Mouse (Mus musculus) limb, embryonic 10.5 days (tissue): Measurements from ENCODE around the gene Tnfsf12. TPM values are rescaled to one million over a fixed set of nuclear protein-coding genes. Genes with fewer than 3 reads are reported as not detected.

Experiments
- DNase-seq: peaks from one replicate; pipeline ENCODE4 v3.0.0-alpha.2; 2017; ENCODE audit warnings: low spot score
- H3K27ac ChIP-seq: fragments of 300-500 bp; sonication (generic); 2 replicates; pipeline ENCODE4 v1.5.1; 2016; ENCODE audit warnings: mild to moderate bottlenecking
- H3K27me3 ChIP-seq: fragments of 300-500 bp; sonication (generic); 2 replicates; pipeline ENCODE4 v1.6.1; 2016; ENCODE audit warnings: low read depth, mild to moderate bottlenecking; ENCODE audit not compliant: poor library complexity, severe bottlenecking
- H3K36me3 ChIP-seq: fragments of 300-500 bp; sonication (generic); 2 replicates; pipeline ENCODE4 v1.6.1; 2016; ENCODE audit warnings: mild to moderate bottlenecking, moderate library complexity
- H3K4me1 ChIP-seq: fragments of 300-500 bp; sonication (generic); 2 replicates; pipeline ENCODE4 v1.6.1; 2016
- H3K4me3 ChIP-seq: fragments of 300-500 bp; sonication (generic); 2 replicates; pipeline ENCODE4 v1.5.1; 2016; ENCODE audit warnings: mild to moderate bottlenecking, moderate library complexity
- H3K9me3 ChIP-seq: fragments of 300-500 bp; sonication (generic); replicated peaks from 2 replicates; pipeline ENCODE4 v1.6.1; 2016; ENCODE audit warnings: mild to moderate bottlenecking
- WGBS: fragments of 180-500 bp; shearing (Covaris S2); methylation state at CpG from one replicate; pipeline ENCODE4 v1.1.7; 2016; 5-methylcytosine and 5-hydroxymethylcytosine counted together
- polyA plus RNA-seq: library from polyadenylated mRNA; unstranded; fragments of >200 nt; fragmentation: Nextera tagmentation; extraction: Ambion mirVana; gene quantifications from 2 replicates; pipeline ENCODE4 v1.2.1, GENCODE M21; 2016

Gene Tnfsf12
- polyA plus RNA-seq, 1 experiment from 2014 or later, result 4.2 TPM

DNA sequence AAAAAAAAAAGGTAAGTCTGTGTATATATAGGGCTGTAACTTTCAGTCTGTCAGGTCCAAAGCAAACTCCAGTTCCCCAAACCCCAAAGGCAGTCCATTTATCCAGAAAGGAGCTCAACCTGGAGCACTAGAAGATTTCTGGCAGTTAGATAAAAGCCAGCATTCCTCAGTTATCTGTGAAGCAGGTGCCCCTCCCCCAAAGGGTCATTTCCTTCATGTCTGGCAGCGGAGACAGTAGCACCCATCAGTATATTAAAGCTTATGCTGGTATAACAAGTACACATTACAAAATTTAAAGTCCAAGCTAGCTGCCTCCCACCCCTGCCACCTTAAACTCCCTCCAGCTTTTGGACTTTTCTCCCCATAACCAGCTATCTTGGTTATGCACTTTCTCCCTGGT lies 3.9 kb upstream of the Tnfsf12 start:
- H3K4me3 ChIP-seq, result no peak overlapping the region
- H3K27ac ChIP-seq, result no peak overlapping the region

DNA sequence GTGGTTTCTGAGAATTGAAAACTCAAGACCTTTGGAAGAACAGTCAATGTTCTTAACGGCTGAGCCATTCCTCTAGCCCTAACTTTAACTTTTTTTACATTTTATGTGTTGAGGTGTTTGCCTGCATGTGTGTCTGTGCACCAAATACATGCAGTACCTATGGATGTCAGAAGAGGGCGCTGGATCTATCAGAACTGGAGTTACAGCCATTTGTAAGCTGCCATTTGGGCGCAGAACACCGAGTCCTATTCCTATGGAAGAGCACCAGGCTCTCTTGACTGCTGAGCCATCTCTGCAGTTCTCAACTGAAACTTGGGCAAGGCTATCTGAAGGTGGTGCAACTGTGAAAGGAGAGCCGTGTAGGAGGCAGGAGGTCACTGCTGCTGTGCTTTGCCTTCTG lies 2.9 kb upstream of the Tnfsf12 start:
- Histone ChIP-seq H3K9me3 (no peaks in the 10 kb centered on the region), H3K36me3 (no peaks in the 10 kb centered on the region), H3K4me3 (no peak overlapping the region), H3K4me1 (peaks cover 17% of the 10 kb centered on the region), H3K27me3 (no peaks in the 10 kb centered on the region), H3K27ac (no peak overlapping the region)
- 74% methylated on average over 5 of the region's 5 CpGs for WGBS
- no peak for DNase-seq

More for the DNA sequence above, 3.9 kb upstream of the Tnfsf12 start:
- Histone ChIP-seq H3K27me3 (no peaks in the 10 kb centered on the region), H3K9me3 (no peaks in the 10 kb centered on the region), H3K4me1 (peaks cover 16% of the 10 kb centered on the region), H3K36me3 (no peaks in the 10 kb centered on the region)
- no peak for DNase-seq
- 71% methylated on average over 1 of the region's 1 CpGs for WGBS

DNA sequence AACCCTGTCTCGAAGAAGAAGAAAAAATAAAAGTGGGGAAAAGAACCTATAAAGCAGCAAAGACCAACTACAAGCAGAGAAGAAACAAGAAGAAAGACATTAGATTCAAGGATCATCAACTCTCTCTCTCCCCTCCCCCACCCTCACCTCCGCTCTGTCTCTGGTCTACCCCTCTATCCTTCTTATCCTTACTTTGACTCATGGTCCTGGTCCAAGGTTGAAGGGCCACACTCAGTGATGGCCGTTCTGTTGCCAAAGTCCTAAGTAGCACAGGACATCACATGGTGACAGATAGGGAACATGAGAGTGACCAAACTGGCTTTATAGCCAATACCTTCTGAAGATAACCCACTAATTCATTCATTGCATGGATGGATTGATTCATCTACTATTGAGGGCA lies 1.7 kb upstream of the Tnfsf12 start:
- Histone ChIP-seq H3K9me3 (no peaks in the 10 kb centered on the region), H3K27me3 (no peaks in the 10 kb centered on the region), H3K4me3 (no peak overlapping the region), H3K27ac (no peak overlapping the region), H3K4me1 (peaks cover 22% of the 10 kb centered on the region), H3K36me3 (no peaks in the 10 kb centered on the region)
- DNase-seq, result no peak
- 86% methylated on average over 3 of the region's 3 CpGs for WGBS

DNA sequence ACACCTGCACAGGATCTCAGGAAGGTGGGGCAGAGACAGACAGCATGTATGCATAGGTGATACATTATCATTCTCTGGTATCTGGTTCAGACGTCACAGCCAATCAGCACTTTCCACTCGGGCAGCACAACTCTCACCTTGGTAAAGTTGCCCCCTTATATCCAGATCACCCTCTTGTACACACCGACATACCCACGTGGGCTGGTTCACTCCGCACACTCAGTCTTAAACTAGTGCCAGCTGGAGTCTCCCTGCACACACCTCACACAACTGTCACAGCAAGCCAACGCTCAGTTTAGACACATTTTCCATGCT lies 646 bp downstream of the Tnfsf12 start:
- DNase-seq, result no peak
- Histone ChIP-seq H3K4me3 (peak overlapping the region; percentile 69), H3K27ac (peak overlapping the region; percentile 90), H3K36me3 (no peaks in the 10 kb centered on the region), H3K9me3 (no peaks in the 10 kb centered on the region), H3K27me3 (no peaks in the 10 kb centered on the region; the same call in 1 of the 2 replicates), H3K4me1 (peaks cover 22% of the 10 kb centered on the region)
- WGBS, result 34% methylated on average over 6 of the region's 6 CpGs

DNA sequence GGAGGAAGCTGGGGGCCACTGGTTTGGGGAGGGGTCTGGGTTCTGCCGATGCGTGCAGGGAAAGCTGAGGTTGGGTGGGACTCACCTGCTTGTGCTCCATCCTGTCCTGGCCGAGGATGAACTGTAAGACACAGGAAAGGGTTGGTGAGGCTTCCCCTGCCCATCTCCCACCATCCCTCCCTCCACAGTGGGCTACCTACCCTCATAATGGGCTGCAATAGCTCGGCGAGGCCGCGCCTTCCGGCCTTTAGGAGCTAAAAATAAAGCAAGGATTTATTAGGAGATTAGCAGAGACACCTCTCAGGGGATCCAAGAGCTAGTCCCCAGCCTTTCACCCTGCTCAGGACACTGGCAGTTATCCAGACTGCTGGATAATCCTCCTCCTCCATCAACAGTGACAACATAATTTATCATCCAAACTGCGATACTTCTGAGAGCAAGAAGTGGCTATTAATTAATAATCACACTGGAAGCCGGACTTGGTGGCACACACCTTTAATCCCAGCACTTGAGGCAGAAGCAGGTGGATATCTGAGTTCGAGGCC lies 2.2 kb downstream of the Tnfsf12 start:
- 67% methylated on average over 11 of the region's 11 CpGs for WGBS
- Histone ChIP-seq H3K36me3 (no peaks in the 10 kb centered on the region), H3K4me1 (peaks cover 22% of the 10 kb centered on the region), H3K9me3 (no peaks in the 10 kb centered on the region), H3K4me3 (no peak overlapping the region), H3K27me3 (no peaks in the 10 kb centered on the region; the same call in 1 of the 2 replicates), H3K27ac (no peak overlapping the region)
- no peak for DNase-seq

DNA sequence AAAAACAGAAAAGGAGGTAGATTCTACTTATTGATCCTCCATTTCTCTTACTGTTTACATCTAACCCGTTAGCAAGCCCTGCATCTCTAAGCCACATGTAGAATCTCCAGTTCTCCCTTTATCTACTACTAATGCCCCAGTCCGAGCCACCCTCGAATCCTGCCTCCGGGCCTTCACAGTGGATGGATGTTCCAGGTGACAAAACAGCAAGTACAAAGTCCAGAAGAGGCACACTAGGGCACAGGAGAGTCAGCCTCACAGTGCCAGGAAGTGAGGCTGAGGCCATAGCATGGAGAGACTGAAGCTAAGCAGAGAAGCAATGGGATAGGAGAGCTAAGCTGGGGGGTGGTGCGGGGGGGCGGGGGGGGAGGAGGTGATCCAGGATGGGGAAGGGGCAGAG lies 2.8 kb downstream of the Tnfsf12 start:
- no peak overlapping the region for H3K4me3 ChIP-seq
- no peak overlapping the region for H3K27ac ChIP-seq
- H3K27me3 ChIP-seq, result no peaks in the 10 kb centered on the region; the same call in 1 of the 2 replicates
- no peaks in the 10 kb centered on the region for H3K9me3 ChIP-seq
- DNase-seq, result no peak
- H3K4me1 ChIP-seq, result peaks cover 22% of the 10 kb centered on the region
- H3K36me3 ChIP-seq, result no peaks in the 10 kb centered on the region
- 86% methylated on average over 6 of the region's 6 CpGs for WGBS

DNA sequence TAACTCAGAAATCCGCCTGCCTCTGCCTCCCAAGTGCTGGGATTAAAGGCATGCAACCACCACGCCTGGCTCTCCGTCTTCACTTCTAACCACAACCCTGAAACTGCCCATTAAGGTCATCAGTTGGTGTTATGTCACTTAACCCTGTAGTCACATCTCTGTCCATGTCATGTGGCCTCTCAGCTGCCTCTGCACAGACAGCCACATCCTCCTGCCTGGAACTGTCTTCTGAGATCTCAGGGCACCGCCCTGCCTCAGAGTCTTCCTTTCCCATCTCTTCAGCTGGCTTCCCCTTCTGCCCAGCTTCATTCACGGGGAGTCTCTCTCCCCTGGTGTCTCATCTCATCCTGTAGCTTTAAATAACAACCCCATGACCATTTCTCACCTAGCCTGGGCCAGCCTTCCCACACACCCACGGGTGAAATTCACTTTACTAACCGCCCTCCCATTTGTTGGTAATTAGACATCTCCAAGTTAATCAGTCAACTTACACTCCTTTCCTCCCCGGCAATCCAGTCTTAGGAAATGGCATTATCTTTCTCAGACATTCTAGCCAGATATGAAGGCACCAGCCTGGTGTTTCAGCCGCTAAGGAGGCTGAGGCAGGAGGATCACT lies 3.3 kb downstream of the Tnfsf12 start:
- H3K9me3 ChIP-seq, result no peaks in the 10 kb centered on the region
- H3K36me3 ChIP-seq, result no peaks in the 10 kb centered on the region
- H3K4me3 ChIP-seq, result no peak overlapping the region
- DNase-seq, result no peak
- peaks cover 22% of the 10 kb centered on the region for H3K4me1 ChIP-seq
- no peak overlapping the region for H3K27ac ChIP-seq
- peaks cover under 1% of the 10 kb centered on the region; the same call in 1 of the 2 replicates for H3K27me3 ChIP-seq
- WGBS, result 74% methylated on average over 9 of the region's 9 CpGs

DNA sequence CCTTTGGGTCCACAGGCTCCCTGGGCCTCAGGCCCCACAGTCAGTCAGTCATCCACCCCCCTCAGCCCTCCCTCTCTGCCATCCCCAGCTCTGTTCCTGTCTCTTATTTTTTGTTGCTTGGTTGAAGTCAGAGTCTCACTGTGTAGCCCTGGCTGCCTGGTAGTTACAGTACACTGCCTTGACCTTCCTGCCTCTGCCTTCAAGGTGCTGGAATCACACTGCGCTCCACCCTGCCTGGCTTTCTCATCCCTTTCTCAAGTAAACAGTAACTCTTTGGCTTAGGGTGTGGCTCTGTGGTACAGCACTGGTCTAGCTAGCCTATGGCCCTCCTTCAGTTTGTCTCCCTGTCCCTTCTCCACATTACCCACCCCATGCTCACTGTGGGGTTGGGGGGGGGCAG lies 5.8 kb downstream of the Tnfsf12 start:
- Histone ChIP-seq H3K36me3 (no peaks in the 10 kb centered on the region), H3K4me1 (peaks cover 19% of the 10 kb centered on the region), H3K4me3 (no peak overlapping the region), H3K27me3 (peaks cover 15% of the 10 kb centered on the region), H3K9me3 (no peaks in the 10 kb centered on the region), H3K27ac (no peak overlapping the region)
- no peak for DNase-seq
- 92% methylated on average over 1 of the region's 1 CpGs for WGBS

DNA sequence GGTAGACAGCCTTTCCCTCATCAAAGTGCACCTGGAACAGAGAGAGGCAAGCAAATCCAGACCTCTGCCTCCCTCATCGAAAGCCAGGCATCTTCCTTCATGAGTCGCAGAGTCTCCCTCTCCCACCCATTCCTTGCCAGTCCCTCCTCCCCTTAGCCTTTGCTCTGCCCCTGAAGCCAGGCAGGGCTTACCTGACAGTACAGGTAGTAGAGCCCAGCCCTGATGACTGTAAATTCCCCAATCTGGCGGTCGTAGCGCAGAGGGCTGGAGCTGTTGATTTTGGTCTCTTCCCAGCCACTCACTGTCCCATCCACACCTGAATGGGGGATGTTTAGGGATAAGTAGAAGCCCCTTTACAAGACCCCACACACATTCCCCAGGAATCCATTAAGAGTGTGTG lies 8.6 kb downstream of the Tnfsf12 start:
- Histone ChIP-seq H3K9me3 (no peaks in the 10 kb centered on the region), H3K36me3 (no peaks in the 10 kb centered on the region), H3K27ac (peak overlapping the region; percentile 44; the same call in 1 of the 2 replicates), H3K27me3 (peaks cover 15% of the 10 kb centered on the region), H3K4me3 (no peak overlapping the region), H3K4me1 (peaks cover 28% of the 10 kb centered on the region)
- 51% methylated on average over 5 of the region's 5 CpGs for whole genome bisulfite sequencing
- no peak for DNase-seq

DNA sequence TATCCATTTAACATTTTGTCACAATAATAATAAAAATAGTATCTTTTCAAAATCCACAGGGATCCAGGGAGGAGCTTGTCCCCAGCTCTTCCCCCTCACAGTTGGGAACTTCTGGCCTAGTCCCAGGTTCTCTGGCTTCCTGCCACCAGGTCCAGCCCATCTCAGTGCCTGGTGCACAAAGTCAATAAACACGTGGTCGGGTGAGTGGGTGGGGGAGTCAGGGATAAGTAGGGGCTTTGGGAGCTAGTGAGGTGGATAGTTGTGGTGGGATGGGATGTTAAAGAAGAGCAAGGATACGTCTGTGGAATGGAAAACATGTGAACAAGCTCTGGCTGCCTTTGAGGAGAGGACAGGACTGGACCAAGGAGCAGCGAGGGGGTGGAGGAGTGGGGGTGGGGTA lies 9.3 kb downstream of the Tnfsf12 start:
- peaks cover 15% of the 10 kb centered on the region for H3K27me3 ChIP-seq
- no peak for DNase-seq
- peaks cover 33% of the 10 kb centered on the region for H3K4me1 ChIP-seq
- no peaks in the 10 kb centered on the region for H3K36me3 ChIP-seq
- no peak overlapping the region for H3K4me3 ChIP-seq
- 18% methylated on average over 4 of the region's 4 CpGs for WGBS
- peak overlapping the region; percentile 44; the same call in 1 of the 2 replicates for H3K27ac ChIP-seq
- H3K9me3 ChIP-seq, result no peaks in the 10 kb centered on the region

DNA sequence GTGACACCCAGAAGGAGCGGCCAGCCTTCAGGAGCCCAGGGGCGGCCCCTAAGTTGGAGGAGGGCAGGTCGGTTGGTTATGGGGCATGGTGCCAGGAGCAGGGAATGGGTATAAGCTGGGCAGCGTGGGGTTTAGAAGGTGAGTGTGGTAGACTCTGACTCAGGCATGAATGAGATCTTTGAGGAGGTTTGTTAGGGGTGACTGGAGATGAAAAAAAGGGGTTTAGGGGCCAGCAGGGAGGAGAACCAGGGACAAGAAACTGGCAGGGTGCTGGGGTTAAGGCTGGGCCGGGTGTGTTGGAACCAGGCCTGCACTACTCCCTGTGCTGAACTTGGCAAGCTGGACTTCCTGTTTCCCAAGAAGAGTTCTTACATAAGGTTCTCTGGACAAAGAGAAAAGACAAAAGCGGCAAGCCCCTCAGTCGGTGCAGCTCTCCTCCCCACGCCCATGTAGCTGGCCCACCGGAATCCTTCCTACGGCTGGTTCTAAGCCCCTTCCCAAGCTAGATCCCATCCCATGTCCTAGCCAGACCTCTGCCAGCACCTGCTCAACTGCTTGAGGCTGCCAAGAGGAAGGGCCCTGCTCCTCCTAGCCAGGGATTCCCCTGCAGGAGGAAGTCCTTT lies 10.0 kb downstream of the Tnfsf12 start, which contains the start of gene Tnfsf13:
Gene Tnfsf13, minus strand, starts transcription at position 259 of the 623 bp plus-strand sequence.
- H3K27me3 ChIP-seq, result peaks cover 15% of the 10 kb centered on the region
- WGBS, result 90% methylated on average over 10 of the region's 10 CpGs
- no peaks in the 10 kb centered on the region; the same call in 1 of the 2 replicates for H3K36me3 ChIP-seq
- no peak within 1 kb of the TSS for H3K4me3 ChIP-seq
- peaks cover 40% of the 10 kb centered on the region for H3K4me1 ChIP-seq
- peak within 1 kb of the TSS; percentile 44; the same call in 1 of the 2 replicates for H3K27ac ChIP-seq
- H3K9me3 ChIP-seq, result no peaks in the 10 kb centered on the region
- no peak for DNase-seq

DNA sequence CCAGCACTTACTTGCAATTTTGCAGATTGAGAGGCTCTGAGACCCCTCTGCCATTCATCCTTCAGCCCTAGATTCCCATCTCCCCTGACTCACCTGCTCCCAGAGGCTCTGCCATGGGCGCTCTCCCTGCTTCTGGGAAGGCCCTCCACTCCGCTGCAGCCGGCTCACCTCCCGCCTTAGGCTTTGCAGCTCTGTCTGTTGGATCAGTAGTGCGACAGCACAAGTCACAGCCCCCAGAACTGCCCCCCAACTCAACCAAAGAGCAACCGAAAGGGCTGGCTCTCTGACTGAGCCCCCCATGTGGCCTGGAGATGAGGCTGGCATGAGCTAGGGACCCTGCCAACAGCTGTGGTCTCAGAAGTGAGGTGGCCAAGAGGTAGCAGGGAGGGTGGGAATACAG lies 10.7 kb downstream of the Tnfsf12 start:
- Histone ChIP-seq H3K27me3 (peaks cover 15% of the 10 kb centered on the region), H3K4me1 (peaks cover 47% of the 10 kb centered on the region), H3K27ac (no peak overlapping the region), H3K4me3 (no peak overlapping the region), H3K36me3 (peaks cover 6% of the 10 kb centered on the region), H3K9me3 (no peaks in the 10 kb centered on the region)
- DNase-seq, result no peak
- 84% methylated on average over 6 of the region's 6 CpGs for WGBS

DNA sequence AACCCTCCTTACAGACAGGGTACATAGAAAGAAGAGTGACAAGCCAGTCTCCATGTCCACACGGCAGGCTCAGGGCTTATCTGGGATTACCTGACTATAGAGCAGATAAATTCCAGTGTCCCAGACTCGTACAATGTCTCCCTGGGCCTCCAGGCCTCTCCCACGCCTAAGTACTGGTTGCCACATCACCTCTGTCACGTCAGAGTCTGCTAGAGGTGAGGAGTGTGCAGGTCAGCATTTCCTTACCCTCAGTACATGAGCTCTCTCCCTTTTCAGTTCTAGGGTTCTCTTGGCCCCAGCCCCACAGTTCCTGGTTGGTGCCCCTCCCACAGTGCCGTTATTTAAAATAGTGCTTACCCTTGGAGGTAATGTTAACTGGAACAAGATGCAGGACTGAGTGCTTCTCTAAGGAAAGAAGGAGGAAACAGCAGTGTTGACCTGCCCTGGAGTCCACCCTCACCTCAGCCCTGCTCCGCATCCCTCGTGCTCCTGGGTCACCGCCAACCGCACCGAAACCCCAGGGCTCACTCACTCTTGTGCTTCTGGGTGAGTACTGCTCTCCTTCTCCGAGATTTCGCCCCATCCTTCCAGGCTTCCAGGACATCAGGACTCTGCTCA lies 11.4 kb downstream of the Tnfsf12 start:
- Histone ChIP-seq H3K4me3 (no peak overlapping the region), H3K27ac (0 out of 2 replicates have a peak overlapping the region, but pooled peaks have one; percentile 93), H3K9me3 (no peaks in the 10 kb centered on the region), H3K4me1 (peaks cover 52% of the 10 kb centered on the region), H3K27me3 (peaks cover 15% of the 10 kb centered on the region), H3K36me3 (peaks cover 13% of the 10 kb centered on the region)
- 85% methylated on average over 12 of the region's 12 CpGs for WGBS
- no peak for DNase-seq
